Mouse (Mus musculus) kidney, postnatal 14 days (tissue): ENCODE data around the gene Scn9a.

Experiments
- DNase-seq: peaks from one replicate; pipeline ENCODE4 v3.0.0; 2022; ENCODE audit warnings: mixed read lengths

The Scn9a gene

DNA sequence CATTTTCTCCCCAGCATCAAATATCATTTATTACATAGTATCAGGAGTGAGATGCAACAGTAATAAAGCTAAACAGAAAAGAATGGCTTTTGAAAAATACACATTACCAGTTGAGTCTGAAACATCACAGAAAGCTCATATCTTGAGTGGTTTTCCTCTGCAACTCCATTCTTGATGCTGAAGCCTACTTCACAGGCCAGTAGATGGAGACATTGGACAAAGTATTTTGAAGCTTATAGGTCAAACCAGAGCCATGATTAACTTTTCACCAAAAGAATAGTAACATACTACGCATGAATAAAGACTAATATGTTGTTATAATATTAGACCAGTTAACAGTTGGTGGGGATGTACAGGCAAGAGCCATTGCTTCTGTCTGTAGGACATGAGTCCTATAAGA lies 172.3 kb downstream of the Scn9a start:
- no peak for DNase-seq

GRCm38 (mm10) chr2:66440711-66441110 lies 194.1 kb downstream of the Scn9a start, which contains the start of gene Scn1a:
Scn1a (minus strand) TSS chr2:66440840.
- DNase-seq = no peak

DNA sequence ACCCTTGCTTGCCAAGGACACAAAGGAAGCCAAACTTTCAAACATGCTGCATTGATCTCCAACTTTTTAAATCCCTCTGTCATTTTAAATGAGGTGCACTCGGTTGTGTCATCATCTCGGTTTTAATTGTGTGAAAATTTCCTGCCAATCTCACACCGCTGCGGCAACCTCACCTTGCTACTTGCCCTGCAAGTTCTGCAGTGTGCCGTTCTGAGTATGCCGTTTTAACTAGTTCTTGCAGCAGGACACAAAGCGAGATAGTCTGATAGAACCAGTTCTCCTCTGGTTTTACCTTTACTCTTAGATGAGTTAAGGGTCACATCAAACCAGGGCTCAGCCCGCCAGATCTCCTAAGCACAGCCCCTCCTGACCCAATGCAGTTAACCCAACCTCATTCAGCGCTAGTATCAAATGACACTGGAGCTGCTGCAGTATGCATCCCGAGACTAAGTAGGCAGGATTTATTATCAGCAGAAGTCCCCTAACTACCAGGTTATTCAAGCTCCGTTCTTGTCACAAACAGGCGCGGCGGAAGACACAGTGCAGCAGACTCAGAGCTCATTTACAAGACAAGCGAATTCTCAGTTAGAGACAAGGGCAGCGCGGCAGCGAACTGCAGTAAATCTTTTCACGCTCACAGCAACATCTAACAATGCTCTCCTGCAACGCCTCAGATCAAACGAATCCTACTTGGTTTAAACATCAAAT lies 194.8 kb downstream of the Scn9a start:
- DNase-seq = no peak

DNA sequence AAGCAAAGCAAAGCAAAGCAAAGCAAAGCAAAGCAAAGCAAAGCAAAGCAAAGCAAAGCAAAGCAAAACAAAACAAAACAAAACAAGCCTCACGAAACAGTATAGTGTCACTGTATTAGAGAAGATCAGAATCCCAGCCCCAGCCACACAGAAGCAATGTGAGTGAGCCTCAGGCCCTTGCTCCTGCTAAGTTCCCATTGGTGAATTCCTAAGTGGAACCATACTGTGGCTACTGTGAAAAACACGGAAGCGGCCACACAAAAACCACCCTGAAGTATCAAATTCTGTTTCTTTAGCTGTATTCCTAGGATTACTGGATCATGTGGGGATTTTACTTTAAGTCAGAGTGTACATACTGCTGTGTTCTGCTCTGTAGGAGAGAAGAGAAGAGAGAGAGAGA lies 198.5 kb downstream of the Scn9a start:
- DNase-seq = no peak
